Mouse (Mus musculus) heart, postnatal 36 days (tissue): ENCODE measurements at regions not wholly inside any gene's neighbourhood (a gene's known extent, or its start where the extent isn't known, plus 50 kb on each side); places are given as distances from the start of the nearest gene placed in this dataset.
A peak's percentile ranks its signal among the peaks of the same experiment; 100 is the strongest.

Source experiments
- DNase-seq, 2 experiments: peaks; one replicate each; pipeline ENCODE4 v3.0.0; 2021 to 2022
- intact Hi-C: fragments of 180-260 bp; cut with DNase I; formaldehyde crosslinking; loops from one replicate; pipeline ENCODE4 v1.15.1; 2025

GRCm38 (mm10) chr3:38138014-38138413, 346.6 kb downstream of the Ankrd50 start:
- DNase-seq: no peak
- intact Hi-C loops: loop anchor here (2.0 kb wide), 1 partner anchor 37 kb away; no protein-coding TSS in a partner anchor

GRCm38 (mm10) chr3:38135808-38136214, 348.8 kb downstream of the Ankrd50 start:
- intact Hi-C loops: no loop called here
- no peak for DNase-seq

- no peak for DNase-seq
- intact Hi-C loops: no loop called here
Measured at GRCm38 (mm10) chr3:38134425-38134824, 350.2 kb downstream of the Ankrd50 start.

GRCm38 (mm10) chr3:38131887-38132220, 352.8 kb downstream of the Ankrd50 start:
- intact Hi-C loops: no loop called here
- DNase-seq: no peak

- intact Hi-C loops: no loop called here
- no peak for DNase-seq
Measured at GRCm38 (mm10) chr3:38131176-38131886, 353.3 kb downstream of the Ankrd50 start.

GRCm38 (mm10) chr3:38130088-38130487, 354.6 kb downstream of the Ankrd50 start:
- intact Hi-C loops: no loop called here
- DNase-seq: no peak

- no peak for DNase-seq
- intact Hi-C loops: loop anchor here (5.0 kb wide), 1 partner anchor 73 kb away; no protein-coding TSS in a partner anchor
Measured at GRCm38 (mm10) chr3:38129167-38129500, 355.5 kb downstream of the Ankrd50 start.

- intact Hi-C loops: loop anchor here (5.0 kb wide), 1 partner anchor 74 kb away; no protein-coding TSS in a partner anchor
- DNase-seq: peak; percentile 31 to 65
Measured at GRCm38 (mm10) chr3:38128486-38129166, 356.0 kb downstream of the Ankrd50 start.

GRCm38 (mm10) chr3:38116071-38116787, 368.4 kb downstream of the Ankrd50 start:
- DNase-seq: no peak
- intact Hi-C loops: loop anchor here (5.0 kb wide), 4 partner anchors 139 to 644 kb away; no protein-coding TSS in a partner anchor

GRCm38 (mm10) chr3:38112568-38112967, 372.1 kb downstream of the Ankrd50 start:
- intact Hi-C loops: loop anchor here (5.0 kb wide), 1 partner anchor 355 kb away; no protein-coding TSS in a partner anchor
- DNase-seq: no peak

- intact Hi-C loops: no loop called here
- no peak for DNase-seq
Measured at GRCm38 (mm10) chr3:38105022-38105857, 379.4 kb downstream of the Ankrd50 start.

- intact Hi-C loops: no loop called here
- DNase-seq: no peak
Measured at GRCm38 (mm10) chr3:38104418-38104817, 380.1 kb upstream of the Gm5148 start.

GRCm38 (mm10) chr3:38102985-38103384, 378.7 kb upstream of the Gm5148 start:
- DNase-seq: no peak
- intact Hi-C loops: no loop called here

- DNase-seq: no peak
- intact Hi-C loops: no loop called here
Measured at GRCm38 (mm10) chr3:38102181-38102580, 377.9 kb upstream of the Gm5148 start.

GRCm38 (mm10) chr3:38094370-38094979, 370.2 kb upstream of the Gm5148 start:
- no peak for DNase-seq
- intact Hi-C loops: no loop called here

- DNase-seq: no peak
- intact Hi-C loops: no loop called here
Measured at GRCm38 (mm10) chr3:38084548-38084947, 360.3 kb upstream of the Gm5148 start.

GRCm38 (mm10) chr3:38082386-38082785, 358.1 kb upstream of the Gm5148 start:
- peak; percentile 17 to 35 for DNase-seq

GRCm38 (mm10) chr3:38076835-38077234, 352.5 kb upstream of the Gm5148 start:
- intact Hi-C loops: no loop called here
- DNase-seq: peak in 1 of 2 experiments; percentile 23

More at GRCm38 (mm10) chr3:38082386-38082785, 358.1 kb upstream of the Gm5148 start:
- intact Hi-C loops: no loop called here

GRCm38 (mm10) chr3:38073946-38074345, 349.7 kb upstream of the Gm5148 start:
- intact Hi-C loops: no loop called here
- DNase-seq: no peak

- intact Hi-C loops: no loop called here
- no peak for DNase-seq
Measured at GRCm38 (mm10) chr3:38055627-38056026, 331.3 kb upstream of the Gm5148 start.
